Mouse (Mus musculus) cerebral cortex, adult 2 months (tissue): ENCODE data around the gene Inpp4b.

Experiments
- WGBS: fragments of 180-500 bp; shearing (Covaris S2); methylation state at CpG from one replicate; pipeline ENCODE4 v1.1.7; 2018; 5-methylcytosine and 5-hydroxymethylcytosine counted together

Gene Inpp4b

DNA sequence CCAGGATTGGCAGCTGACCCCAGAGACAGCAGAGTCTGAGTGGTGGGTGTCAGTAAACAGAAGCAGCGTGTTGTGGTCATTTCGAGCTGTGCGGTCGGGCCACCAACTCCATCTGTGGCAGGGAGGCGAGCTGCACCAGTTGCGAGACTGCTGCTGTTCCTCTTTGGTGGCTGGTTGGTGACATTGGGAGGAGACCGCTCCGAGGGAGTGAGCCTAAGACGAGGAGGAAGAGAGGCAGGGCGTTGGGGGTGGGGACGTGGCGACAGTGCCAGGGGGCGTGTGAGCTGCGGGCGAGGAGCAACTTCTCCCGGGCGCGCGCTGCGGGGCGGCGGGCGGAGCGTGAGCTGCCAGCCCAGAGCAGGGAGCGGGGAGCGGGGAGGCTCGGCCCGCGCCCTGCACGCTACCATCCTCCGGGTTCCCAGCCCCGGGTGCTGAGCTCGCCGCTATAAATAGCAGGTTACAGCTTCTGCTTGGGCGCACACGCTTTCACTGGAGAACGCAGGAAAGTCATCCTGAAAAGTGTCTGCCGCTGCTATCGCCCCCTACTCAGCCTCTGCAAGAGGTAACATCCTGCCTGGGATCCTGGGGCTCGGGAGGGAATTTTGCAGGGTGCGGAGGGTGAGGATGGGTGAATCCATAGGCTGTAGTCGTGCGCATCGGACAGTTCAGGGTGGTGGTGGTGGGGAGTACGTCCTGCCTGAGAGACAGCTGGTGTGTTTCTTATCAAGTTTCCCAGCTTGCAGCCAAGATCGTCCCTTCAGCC is at the start of gene Inpp4b:
Gene Inpp4b, plus strand, starts transcription at position 321 of the 763 bp plus-strand sequence.
- 2% methylated on average over 46 of the region's 46 CpGs for WGBS

DNA sequence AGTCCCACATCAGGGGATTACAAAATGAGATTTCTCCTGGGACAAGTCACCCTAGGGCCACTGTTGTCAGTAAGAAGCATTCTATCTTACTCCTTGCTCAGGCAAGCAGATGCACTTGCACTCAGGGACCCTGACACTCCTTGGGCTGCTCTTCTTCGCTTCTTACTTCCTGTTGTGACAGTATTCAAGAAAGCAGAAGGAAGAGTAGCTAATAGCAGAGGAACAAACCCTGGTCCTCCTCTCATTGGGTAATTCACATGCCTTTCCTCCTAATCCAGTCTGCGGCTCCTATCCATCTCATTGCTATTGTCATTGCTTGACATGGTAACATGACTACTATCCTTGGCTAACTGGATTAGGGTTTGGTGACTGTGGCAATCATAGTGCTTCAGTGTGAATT is 7.1 kb upstream of the Inpp4b start:
- WGBS: 78% methylated on average over 2 of the region's 2 CpGs

DNA sequence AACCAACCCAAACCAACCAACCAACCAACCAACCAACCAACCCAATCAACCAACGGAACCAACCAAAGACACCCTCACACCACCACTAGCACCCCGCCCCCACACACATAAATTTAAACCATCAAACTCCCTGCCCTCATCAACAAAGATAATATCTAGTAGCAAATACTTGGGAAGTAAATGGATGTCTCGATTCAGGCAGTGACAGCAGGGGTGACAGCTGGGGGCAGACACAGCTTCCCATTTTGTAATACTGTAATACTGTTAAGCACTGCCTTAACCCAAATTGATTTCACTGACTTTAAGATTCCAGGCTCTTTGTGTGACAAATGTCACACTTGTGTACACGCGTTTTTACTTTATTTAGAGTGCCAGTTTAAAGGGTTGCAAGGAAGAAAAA is 1.2 kb upstream of the Inpp4b start:
- WGBS: 41% methylated on average over 5 of the region's 5 CpGs

DNA sequence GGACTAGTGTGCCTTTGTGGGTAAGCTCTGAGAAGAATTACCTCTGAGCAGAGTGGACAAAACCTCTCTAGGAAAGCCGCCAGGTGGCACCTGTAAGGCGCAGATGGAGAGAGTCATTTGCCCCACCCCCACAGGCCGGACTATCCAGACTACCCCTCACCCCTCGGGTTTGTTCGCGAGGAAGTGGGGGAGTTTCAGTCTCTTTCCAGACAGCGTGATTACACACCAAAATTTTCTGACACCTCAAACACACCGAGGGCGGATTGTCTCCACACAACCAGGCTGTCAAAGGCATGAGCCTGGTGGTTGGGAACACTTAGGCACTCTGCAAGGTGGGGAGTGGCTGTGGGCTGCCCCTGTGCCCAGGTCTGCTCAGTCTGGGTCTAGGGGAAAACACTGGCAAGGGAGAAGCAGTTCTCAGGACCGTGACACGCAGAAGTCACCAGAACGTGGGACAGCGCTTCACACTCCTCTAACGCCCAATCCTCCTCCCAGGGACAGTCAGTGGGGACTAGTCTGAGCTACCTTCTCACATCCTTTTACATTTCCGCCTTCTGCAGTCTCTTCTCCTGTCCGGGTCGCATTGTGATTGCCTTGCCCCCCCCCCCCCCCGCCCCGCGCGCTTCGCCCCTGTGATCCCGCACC is 643 bp upstream of the Inpp4b start:
- WGBS: 0% methylated on average over 23 of the region's 23 CpGs

DNA sequence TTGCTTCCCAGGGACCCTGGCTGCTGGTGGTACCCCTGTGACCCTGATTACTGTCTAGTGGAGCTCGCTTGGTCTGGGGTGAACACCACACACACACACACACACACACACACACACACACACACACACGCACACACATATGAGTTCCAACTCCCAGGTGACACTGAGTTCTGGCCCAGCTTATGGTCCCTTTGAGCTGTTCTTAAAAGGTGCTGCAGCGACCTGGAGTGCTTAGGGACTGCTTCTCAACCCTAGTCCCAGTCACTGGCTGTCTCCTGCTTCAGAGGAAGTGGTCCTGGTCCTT is 595 bp downstream of the Inpp4b start:
- WGBS: 40% methylated on average over 3 of the region's 3 CpGs

DNA sequence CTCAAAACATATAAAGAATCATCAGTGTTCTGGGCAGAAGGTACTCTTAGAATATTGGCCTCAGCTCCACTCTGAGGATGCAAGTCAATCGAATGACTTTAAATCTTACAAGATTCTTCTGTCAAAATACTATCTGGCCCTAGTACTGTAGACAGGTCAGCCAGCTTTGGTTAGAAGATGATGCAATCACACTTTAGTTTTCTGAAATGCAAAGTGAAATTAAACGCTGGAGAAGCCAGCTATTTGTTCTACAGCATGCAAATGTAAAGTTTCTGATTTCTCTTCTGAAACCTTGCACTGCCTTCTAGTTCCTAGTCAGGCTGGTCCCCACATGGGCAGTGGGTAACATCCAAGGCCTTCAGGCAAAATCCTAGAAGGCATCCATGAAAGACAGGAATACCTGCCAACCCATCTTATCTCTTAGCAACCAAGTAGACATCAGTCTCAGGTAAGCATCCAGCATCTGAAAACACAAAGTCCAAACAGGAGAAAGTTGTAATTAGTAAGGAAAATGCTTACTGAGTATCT is 2.9 kb downstream of the Inpp4b start:
- 81% methylated on average over 2 of the region's 2 CpGs for WGBS

DNA sequence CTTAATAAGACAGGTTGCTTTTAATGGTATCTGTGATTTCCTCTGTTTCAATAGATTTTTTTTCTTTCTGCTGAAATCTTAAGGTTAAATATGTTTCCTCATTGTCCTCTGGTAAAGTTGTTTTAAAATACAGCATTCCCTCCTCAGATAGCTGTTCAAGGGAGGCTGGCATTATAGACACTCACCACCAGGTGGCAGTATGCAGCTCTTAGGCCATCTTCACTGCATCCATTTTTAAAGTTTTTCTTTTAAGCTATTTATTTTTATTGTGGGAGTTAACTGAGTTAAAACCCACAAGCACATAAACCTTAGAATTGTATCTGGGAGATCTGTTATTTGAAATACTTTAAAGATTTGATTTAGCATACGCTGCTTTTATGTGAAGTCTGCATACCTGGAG is 7.1 kb downstream of the Inpp4b start:
- WGBS: 66% methylated on average over 1 of the region's 1 CpGs

DNA sequence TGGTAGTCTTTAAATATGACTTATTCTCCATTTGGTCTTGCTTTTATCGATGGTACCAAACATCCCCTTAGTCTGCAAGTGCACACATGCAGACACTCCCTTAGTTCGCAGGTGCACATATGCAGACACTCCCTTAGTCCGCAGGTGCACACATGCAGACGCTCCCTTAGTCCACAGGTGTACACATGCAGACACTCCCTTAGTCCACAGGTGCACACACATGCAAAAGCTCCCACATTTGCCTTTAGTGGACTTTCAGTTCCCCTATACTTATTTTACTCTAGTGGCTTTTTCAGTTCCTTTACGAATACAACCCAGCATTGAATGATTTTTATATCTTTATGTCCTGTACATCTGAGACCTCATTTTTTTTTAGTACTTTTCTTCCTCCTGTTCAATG is 11.1 kb downstream of the Inpp4b start:
- WGBS: 90% methylated on average over 5 of the region's 5 CpGs

DNA sequence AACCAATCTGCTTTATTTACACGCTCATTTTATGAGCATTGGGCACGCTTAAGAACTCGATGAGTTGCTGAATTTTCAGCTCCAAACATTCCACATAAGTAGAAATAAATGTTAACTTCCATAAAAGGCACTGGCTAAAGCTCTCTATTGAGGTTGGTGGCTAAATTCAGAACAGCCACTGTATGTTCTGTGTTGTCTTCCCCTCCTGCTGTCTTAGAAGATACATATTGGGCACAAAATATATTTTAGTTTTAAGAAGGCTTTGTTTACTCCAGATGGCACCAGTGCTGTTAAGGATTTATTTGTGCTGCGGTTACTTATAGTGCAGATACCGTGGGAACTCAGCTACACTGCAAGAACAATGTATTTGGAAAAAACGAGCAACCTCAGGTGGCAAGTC is 15.8 kb downstream of the Inpp4b start:
- 63% methylated on average over 6 of the region's 6 CpGs for WGBS

DNA sequence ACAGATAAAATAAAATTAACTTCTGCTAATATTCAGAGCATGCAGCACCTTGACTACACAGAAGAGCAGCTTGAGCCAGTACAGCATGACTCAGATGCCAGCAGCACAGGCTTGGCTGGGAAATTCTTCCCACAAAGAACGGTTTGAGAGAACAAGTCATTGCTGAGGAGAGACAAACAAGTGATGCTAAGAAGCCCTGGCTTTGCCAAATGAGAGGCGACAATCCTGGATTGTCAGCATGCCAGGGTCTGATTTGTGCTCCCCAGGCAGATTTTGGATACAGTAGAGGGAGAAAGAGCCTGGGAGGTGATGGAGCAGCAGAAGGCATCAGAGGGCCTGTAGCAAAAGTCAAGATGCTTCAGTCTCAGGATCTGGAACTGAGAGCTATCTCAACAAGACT is 18.2 kb downstream of the Inpp4b start:
- 16% methylated on average over 2 of the region's 2 CpGs for WGBS

DNA sequence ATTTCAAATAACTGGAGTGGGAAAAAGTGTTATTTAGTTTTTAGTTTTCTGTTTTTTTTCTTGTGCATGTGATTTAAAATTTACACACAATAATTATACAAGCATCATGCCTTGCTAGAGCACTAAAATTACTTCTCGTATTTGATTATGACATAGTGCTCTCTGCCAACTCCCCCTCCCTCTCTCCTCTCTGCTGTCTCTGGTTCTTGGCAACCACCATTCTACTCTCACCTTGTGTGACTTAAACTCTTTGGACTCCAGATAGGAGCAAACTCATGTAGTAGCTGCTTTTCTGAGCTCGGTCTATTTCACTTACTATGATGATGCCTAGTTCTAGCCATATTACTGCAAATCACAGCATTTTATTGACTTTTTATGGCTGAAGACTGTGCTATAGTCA is 18.8 kb downstream of the Inpp4b start:
- 58% methylated on average over 2 of the region's 2 CpGs for WGBS

DNA sequence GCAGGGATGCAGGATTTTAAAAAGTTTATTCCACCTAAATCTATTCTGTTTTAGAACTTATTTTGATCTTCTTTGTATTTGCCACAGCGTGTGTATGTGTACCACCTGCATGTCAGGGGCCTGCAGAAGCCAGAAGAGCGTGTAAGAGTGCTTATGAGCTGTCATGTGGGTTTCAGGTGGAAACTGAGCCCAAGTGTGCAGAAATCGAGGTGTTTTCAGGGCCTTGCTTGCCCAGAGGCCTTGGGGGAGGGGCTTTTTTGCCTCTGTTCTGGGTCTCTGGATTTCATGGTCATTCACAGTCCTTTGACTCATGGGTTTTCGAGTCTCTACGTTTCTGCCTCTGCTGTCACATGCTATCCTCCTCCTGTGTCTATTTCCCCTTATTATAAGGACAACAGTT is 28.3 kb downstream of the Inpp4b start:
- WGBS: 76% methylated on average over 5 of the region's 5 CpGs

DNA sequence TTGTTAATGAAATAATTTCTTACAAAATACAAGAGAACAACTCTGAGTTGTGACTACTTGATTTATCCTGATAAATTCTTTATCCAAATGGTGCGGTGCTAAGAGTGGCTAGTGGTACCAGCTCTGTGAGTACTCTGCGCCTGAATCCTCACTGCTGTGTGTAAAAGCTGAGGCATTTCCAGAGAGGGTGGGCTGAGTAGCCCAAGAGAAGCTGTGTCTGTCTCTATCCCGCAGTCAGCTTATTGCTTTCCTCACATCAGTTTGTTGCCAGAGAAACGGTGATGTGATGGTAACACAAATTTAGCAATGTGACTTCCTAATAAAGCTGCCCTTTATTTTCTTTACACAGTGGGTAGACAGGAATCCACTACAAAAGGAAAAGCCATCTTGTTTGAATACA is 29.5 kb downstream of the Inpp4b start:
- WGBS: 49% methylated on average over 4 of the region's 4 CpGs

DNA sequence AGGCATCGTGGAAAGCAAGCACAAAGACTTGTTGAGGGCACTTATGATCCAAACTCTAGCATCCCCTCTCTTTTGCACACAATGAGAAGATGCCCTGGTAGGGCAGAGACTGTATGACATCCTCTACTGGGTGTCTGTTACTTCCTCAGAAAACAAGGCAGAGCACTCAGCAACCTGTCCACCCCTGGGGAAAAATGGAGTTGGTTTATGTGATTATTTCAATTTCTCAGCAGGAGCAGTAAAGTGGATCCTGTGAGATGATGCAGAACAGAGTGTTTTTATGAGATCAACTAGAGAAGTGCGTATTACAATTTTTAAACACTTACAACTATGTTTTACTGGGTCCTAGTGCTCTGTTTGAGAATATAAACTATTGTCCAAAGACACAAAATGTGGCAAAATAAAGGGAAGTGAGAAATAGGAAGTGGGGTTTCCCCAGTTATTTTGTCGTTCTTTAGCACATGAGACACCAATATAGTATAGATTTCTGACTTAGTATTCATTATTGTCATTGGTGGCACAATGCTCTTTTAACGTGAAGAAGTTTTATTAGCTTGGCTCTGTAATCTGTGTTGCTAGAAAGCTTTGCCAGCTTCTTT is 32.6 kb downstream of the Inpp4b start:
- 77% methylated on average over 4 of the region's 4 CpGs for WGBS

DNA sequence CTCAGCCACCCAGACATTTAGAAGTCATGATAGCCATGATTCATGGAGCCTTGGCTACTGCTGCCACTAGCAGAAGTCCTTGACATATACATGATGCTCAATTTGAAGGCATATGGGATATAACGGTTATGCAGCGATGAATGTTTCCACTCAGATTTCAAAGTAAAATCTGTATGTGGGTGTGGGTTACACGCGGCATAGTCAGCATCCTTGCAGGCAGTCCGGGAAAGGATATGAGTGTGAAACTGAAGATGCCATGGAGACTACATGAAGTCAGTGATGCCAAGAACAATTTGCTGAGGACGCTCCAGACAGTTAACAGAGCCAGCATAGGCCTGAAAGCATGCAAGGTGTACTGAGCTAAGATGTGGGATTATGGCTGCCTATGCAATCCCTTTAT is 46.6 kb downstream of the Inpp4b start:
- WGBS: 59% methylated on average over 6 of the region's 6 CpGs

DNA sequence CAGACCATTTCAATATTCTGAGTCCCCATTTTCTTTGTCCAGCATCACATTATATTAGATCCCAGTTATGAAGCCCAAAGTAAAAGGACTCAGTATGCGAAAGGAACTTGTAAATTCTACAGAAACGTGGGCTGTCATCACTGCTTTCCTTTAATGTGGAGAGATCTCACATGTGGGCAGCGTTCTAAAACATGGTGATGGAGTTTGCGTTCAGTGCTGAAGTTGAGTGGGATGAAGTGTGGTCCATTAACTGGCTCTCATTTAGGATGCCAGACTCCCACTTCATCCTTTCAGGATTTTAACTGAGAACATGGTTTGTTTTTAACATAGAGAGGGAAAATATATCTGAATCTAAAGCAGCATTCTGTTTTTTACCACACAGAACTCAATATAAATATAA is 57.1 kb downstream of the Inpp4b start:
- WGBS: 55% methylated on average over 4 of the region's 4 CpGs

DNA sequence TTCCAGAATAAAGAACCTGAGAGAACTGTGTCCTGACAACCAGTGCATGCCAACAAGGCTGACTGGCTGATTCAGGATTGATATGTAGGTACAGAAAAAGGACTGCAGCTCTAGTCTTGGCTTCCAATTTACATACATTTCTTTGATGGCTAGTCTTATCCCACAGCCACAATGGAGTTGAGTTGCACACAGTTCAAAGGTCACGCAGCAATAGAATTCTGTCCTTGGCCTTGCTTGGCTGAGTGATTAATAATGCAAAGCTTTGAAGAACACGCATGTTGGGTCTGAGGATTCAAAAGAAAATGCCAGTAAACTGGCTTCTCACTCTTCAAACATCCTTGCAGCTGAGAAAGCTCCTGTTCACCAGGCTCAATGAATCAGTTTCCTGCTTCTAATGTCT is 70.4 kb downstream of the Inpp4b start:
- 90% methylated on average over 2 of the region's 2 CpGs for WGBS

DNA sequence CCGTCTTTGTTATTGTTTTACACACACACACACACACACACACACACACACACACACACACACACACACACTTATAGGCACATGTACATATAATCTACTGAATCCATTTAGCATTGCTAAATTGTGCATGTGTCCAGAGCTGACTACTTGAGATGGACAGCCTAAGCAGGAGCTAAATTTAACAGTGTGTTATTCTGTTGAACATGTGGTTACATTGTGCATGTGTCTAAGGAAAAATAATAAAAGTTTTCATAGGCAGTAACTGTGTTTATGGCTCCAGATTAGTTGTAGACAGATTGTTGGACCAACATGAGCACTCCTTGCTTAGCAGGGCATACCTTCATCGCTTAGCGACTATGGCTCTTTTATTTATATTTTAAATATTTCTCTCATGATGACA is 101.6 kb downstream of the Inpp4b start:
- 95% methylated on average over 3 of the region's 3 CpGs for WGBS

DNA sequence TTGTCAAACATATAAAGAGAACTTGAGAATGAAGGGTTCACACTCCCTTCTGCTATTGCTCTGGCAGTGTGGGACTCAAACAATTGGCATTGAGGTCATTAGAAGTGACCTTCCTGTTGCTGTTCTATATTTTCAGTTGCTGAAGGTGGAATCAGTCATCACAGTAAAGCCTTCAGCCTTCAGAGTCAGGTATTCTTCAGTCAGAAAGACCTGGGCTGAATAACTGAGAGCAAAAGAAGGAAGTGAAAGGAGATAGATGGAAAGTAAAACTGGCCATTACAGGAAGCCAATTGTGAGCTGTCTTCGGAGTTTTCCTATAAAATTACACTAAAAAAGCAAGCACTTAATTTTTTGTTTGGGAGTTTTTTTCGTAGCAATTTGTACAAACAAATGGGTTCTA is 107.4 kb downstream of the Inpp4b start:
- 84% methylated on average over 2 of the region's 2 CpGs for WGBS

DNA sequence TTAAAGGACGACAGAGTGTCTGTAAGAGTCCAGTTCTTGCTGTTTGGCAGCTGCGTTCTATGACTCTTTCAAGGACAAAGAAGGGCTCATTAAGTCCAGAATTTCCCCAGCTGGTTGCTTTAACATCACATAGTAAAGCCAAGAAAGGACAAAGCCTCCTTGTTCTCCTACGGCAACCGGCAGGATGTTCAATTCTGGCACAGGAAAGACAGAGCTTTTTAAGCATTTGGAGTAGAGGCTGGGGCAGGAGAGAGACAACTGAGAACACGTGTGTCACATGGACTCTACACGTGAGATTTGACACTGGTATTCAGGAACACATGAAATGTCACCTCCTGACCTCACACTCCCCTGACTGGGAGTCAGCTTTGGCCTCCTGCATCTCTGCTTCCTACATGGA is 109.7 kb downstream of the Inpp4b start:
- WGBS: 37% methylated on average over 6 of the region's 6 CpGs

DNA sequence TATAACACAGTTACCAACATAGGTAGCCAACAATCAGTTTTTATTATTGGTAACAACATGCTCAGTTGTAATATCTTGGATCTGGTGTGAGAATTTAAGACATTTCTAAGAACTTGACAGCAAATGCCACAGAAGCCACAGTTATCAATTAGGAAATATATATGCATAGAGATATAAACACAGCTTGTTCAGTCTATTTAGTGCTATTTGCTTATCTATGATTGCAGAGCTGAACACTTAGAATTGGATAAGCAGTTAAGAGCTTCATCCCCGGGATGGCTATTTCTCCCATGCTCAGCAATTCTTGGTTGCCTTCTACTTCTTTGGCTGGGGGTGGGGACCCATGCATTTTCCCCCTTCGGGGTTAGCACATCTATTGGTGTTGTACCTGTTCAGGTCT is 112.5 kb downstream of the Inpp4b start:
- 88% methylated on average over 2 of the region's 2 CpGs for WGBS

DNA sequence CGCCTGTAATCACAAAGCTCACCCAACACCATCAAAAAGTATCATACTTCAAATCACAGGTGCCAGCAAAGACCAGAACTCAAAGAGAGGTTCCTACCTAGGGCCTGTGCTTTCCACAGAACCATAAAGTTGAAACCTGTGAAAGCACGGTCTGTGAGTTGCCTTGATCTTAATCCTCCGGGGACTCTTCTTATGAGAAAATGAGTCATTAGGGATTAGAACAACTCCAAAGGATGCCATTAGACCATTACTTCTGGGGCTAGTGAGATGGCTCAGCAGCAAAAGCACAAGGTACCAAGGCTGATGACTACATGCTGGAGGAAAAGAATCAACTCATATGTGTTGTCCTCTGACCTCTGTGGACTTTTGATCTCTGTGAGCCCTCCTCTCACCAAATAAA is 121.4 kb downstream of the Inpp4b start:
- 88% methylated on average over 3 of the region's 3 CpGs for WGBS

DNA sequence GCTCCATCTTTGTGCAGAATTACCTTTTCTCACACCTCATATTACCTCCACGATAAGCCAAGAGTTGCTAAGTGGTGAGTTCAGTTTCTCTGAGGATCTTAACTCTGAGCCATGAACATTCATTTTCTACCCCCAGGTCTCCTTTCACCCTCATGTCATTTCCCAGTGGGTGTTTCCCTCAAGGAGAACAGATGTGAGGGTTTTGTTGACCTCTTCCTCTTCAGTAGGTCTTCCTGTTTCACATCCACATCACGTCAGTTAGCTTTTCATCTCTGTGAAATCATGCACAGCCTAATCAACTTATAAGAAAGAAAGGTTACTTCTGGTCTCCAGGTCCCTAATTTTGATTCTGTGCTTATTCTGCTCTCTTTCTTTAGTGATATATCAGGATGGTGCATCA is 124.4 kb downstream of the Inpp4b start:
- WGBS: 79% methylated on average over 2 of the region's 2 CpGs
